Mouse (Mus musculus): ENCODE results near the gene Cdh6. TPM values are rescaled to one million over a fixed set of nuclear protein-coding genes. Genes with fewer than 3 reads are reported as not detected.

The Cdh6 gene
- 0.21 and 1.6 TPM in 2 replicates for total RNA-seq (2012; rRNA removed)

GRCm38 (mm10) chr15:13173071-13173778, at the start of gene Cdh6:
Gene Cdh6 (minus strand): TSS chr15:13173675.
- H3K27ac ChIP-seq (ENCODE audit: insufficient read depth, low read depth, low read length, poor library complexity, severe bottlenecking), result no peak within 1 kb of the TSS
- peak; percentile 60 for DNase-seq (ENCODE audit: low read depth, low spot score)
- in situ Hi-C loops (cut with MboI; ENCODE audit: low sequenced_read_pairs in 2 of 2, unreplicated experiment in 2 of 2), result no loop called here

GRCm38 (mm10) chr15:13219727-13220454, 46.4 kb upstream of the Cdh6 start:
- Histone ChIP-seq H3K4me3 (ENCODE audit: insufficient read depth in 1 of 2, low read depth in 1 of 2, low read length in 2 of 2, poor library complexity in 1 of 2, severe bottlenecking in 1 of 2) (no peak overlapping the region), H3K36me3 (ENCODE audit: control insufficient read depth, insufficient read depth, low read length, poor library complexity, severe bottlenecking) (no peaks in the 10 kb centered on the region), H3K9ac (ENCODE audit: insufficient read depth, low read depth, low read length, poor library complexity, severe bottlenecking) (no peak overlapping the region), H3K4me1 (ENCODE audit: control insufficient read depth in 2 of 2, insufficient read depth in 2 of 2, low read length in 2 of 2, poor library complexity in 1 of 2) (no peaks in the 10 kb centered on the region), H3K27ac (ENCODE audit: insufficient read depth, low read depth, low read length, poor library complexity, severe bottlenecking) (no peak overlapping the region), H3K9me3 (ENCODE audit: control insufficient read depth, insufficient read depth, low read depth, low read length) (no peaks in the 10 kb centered on the region)
- no peak for TF ChIP-seq ZNF384 (IDR thresholded peaks at IDR 0.05; ENCODE audit: low read depth, low read length)
- no peak for DNase-seq (ENCODE audit: low read depth, low spot score)
- in situ Hi-C loops (cut with MboI; ENCODE audit: low sequenced_read_pairs in 2 of 2, unreplicated experiment in 2 of 2), result no loop called here

More at GRCm38 (mm10) chr15:13173071-13173778, at the start of gene Cdh6:
- Histone ChIP-seq H3K4me3 (ENCODE audit: insufficient read depth in 1 of 2, low read depth in 1 of 2, low read length in 2 of 2, poor library complexity in 1 of 2, severe bottlenecking in 1 of 2) (peak within 1 kb of the TSS; percentile 61 to 74), H3K9me3 (ENCODE audit: control insufficient read depth, insufficient read depth, low read depth, low read length) (no peaks in the 10 kb centered on the region), H3K9ac (ENCODE audit: insufficient read depth, low read depth, low read length, poor library complexity, severe bottlenecking) (0 out of 2 replicates have a peak within 1 kb of the TSS, but pooled peaks have one; percentile 20), H3K4me1 (ENCODE audit: control insufficient read depth in 2 of 2, insufficient read depth in 2 of 2, low read length in 2 of 2, poor library complexity in 1 of 2) (peaks cover 2 to 4% of the 10 kb centered on the region in 2 experiments; a peak in 1 of 4 replicates), H3K36me3 (ENCODE audit: control insufficient read depth, insufficient read depth, low read length, poor library complexity, severe bottlenecking) (no peaks in the 10 kb centered on the region)
- TF ChIP-seq ZNF384 (IDR thresholded peaks at IDR 0.05; ENCODE audit: low read depth, low read length) (no peak), MAFK (IDR thresholded peaks at IDR 0.05; ENCODE audit: insufficient read depth, low read depth, low read length) (no peak), ZC3H11A (IDR thresholded peaks at IDR 0.05; ENCODE audit: borderline replicate concordance, low read depth, low read length) (no peak), CHD2 (IDR thresholded peaks at IDR 0.05; ENCODE audit: low read depth, low read length) (no peak), HCFC1 (IDR thresholded peaks at IDR 0.05; ENCODE audit: borderline replicate concordance, insufficient read depth, low read length) (no peak)

GRCm38 (mm10) chr15:13217800-13218199, 44.3 kb upstream of the Cdh6 start:
- no peak for TF ChIP-seq ZNF384 (IDR thresholded peaks at IDR 0.05; ENCODE audit: low read depth, low read length)
- TF ChIP-seq CHD2 (IDR thresholded peaks at IDR 0.05; ENCODE audit: low read depth, low read length), result no peak
- TF ChIP-seq ZC3H11A (IDR thresholded peaks at IDR 0.05; ENCODE audit: borderline replicate concordance, low read depth, low read length), result no peak
- no peak for TF ChIP-seq MAFK (IDR thresholded peaks at IDR 0.05; ENCODE audit: insufficient read depth, low read depth, low read length)
- TF ChIP-seq HCFC1 (IDR thresholded peaks at IDR 0.05; ENCODE audit: borderline replicate concordance, insufficient read depth, low read length), result no peak
- no peaks in the 10 kb centered on the region for H3K9me3 ChIP-seq (ENCODE audit: control insufficient read depth, insufficient read depth, low read depth, low read length)
- in situ Hi-C loops (cut with MboI; ENCODE audit: low sequenced_read_pairs in 2 of 2, unreplicated experiment in 2 of 2), result no loop called here

GRCm38 (mm10) chr15:13217161-13217560, 43.7 kb upstream of the Cdh6 start:
- in situ Hi-C loops (cut with MboI; ENCODE audit: low sequenced_read_pairs in 2 of 2, unreplicated experiment in 2 of 2), result no loop called here
- Histone ChIP-seq H3K27ac (ENCODE audit: insufficient read depth, low read depth, low read length, poor library complexity, severe bottlenecking) (no peak overlapping the region), H3K4me3 (ENCODE audit: insufficient read depth in 1 of 2, low read depth in 1 of 2, low read length in 2 of 2, poor library complexity in 1 of 2, severe bottlenecking in 1 of 2) (no peak overlapping the region), H3K4me1 (ENCODE audit: control insufficient read depth in 2 of 2, insufficient read depth in 2 of 2, low read length in 2 of 2, poor library complexity in 1 of 2) (no peaks in the 10 kb centered on the region), H3K36me3 (ENCODE audit: control insufficient read depth, insufficient read depth, low read length, poor library complexity, severe bottlenecking) (no peaks in the 10 kb centered on the region), H3K9me3 (ENCODE audit: control insufficient read depth, insufficient read depth, low read depth, low read length) (no peaks in the 10 kb centered on the region), H3K9ac (ENCODE audit: insufficient read depth, low read depth, low read length, poor library complexity, severe bottlenecking) (no peak overlapping the region)
- DNase-seq (ENCODE audit: low read depth, low spot score), result no peak
- no peak for TF ChIP-seq CHD2 (IDR thresholded peaks at IDR 0.05; ENCODE audit: low read depth, low read length)
- TF ChIP-seq ZNF384 (IDR thresholded peaks at IDR 0.05; ENCODE audit: low read depth, low read length), result no peak
- no peak for TF ChIP-seq MAFK (IDR thresholded peaks at IDR 0.05; ENCODE audit: insufficient read depth, low read depth, low read length)
- TF ChIP-seq HCFC1 (IDR thresholded peaks at IDR 0.05; ENCODE audit: borderline replicate concordance, insufficient read depth, low read length), result no peak
- TF ChIP-seq ZC3H11A (IDR thresholded peaks at IDR 0.05; ENCODE audit: borderline replicate concordance, low read depth, low read length), result no peak

More at GRCm38 (mm10) chr15:13217800-13218199, 44.3 kb upstream of the Cdh6 start:
- H3K4me3 ChIP-seq (ENCODE audit: insufficient read depth in 1 of 2, low read depth in 1 of 2, low read length in 2 of 2, poor library complexity in 1 of 2, severe bottlenecking in 1 of 2), result no peak overlapping the region
- no peaks in the 10 kb centered on the region for H3K4me1 ChIP-seq (ENCODE audit: control insufficient read depth in 2 of 2, insufficient read depth in 2 of 2, low read length in 2 of 2, poor library complexity in 1 of 2)
- no peak overlapping the region for H3K9ac ChIP-seq (ENCODE audit: insufficient read depth, low read depth, low read length, poor library complexity, severe bottlenecking)
- H3K27ac ChIP-seq (ENCODE audit: insufficient read depth, low read depth, low read length, poor library complexity, severe bottlenecking), result no peak overlapping the region
- DNase-seq (ENCODE audit: low read depth, low spot score), result no peak
- no peaks in the 10 kb centered on the region for H3K36me3 ChIP-seq (ENCODE audit: control insufficient read depth, insufficient read depth, low read length, poor library complexity, severe bottlenecking)

Data from ES-E14 (cell line).